Mouse (Mus musculus) retina, postnatal 1 day (tissue): ENCODE measurements at regions not wholly inside any gene's neighbourhood (a gene's known extent, or its start where the extent isn't known, plus 50 kb on each side); places are given as distances from the start of the nearest gene placed in this dataset.

Experiments used
- DNase-seq: peaks from one replicate; pipeline ENCODE4 v3.0.0-alpha.2; 2012

DNA sequence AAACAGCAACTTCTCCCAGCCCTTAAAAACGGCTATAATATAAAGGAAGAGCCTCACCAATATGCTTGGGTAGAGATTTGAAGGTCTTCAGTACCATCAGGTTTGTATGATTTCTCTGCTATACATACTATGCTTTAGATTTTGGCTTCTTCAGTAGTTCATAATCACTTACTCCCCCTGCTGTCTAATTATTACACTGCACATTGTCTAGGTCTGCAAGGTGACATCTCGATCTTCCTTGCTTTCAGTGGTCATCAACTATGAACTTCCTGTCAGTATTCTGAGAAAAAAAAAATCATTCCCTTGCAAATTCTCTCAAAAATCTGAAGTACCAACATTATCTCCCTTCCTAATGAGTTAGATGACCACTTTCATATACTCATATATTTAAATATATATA is 225.4 kb upstream of the Galnt5 start:
- peak; percentile 18 for DNase-seq

DNA sequence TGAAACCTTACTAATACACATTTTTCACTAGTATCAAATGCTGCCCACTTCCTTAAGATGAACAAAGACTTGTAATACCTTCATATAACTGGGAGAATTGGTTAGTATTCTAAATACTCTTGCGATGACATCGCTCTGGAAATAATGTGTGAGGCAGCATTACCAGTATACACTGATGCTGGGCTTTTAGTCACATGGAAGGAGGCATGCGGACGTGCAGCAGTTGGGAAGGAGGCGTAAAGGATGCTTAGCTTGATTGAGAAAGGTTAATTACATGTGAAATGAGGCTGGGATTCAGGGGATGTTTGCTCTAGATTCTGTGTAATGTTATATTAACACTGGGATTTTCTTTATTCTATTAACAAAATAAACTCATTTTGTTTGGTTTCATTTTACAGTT is 221.5 kb upstream of the Galnt5 start:
- no peak for DNase-seq

GRCm38 (mm10) chr2:57780836-57781235 is 216.8 kb upstream of the Galnt5 start:
- DNase-seq, result no peak

- no peak for DNase-seq
Observed at GRCm38 (mm10) chr2:57793519-57794296, 204.0 kb upstream of the Galnt5 start.

GRCm38 (mm10) chr2:57799279-57799678 is 198.4 kb upstream of the Galnt5 start:
- no peak for DNase-seq

DNA sequence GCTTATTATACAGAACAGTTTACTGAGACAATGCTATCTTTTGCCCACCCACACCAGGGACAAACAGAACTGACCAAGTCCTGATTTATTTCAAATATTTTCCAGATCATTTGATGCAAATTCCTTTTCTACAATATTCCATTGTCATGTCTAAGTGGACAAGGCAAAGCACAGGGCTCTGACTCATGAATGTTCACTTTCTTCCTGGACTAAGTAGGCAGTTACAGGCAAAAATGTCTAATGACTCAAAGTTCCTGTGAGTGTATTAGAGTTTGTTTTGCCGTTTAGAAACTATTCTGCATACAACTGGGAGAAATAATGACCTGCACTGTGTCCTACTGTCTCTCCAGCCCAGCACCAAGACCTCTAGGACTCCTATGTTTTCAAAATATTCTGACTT is 189.8 kb upstream of the Galnt5 start:
- DNase-seq, result no peak

GRCm38 (mm10) chr2:57812996-57813395 is 184.7 kb upstream of the Galnt5 start:
- no peak for DNase-seq

DNA sequence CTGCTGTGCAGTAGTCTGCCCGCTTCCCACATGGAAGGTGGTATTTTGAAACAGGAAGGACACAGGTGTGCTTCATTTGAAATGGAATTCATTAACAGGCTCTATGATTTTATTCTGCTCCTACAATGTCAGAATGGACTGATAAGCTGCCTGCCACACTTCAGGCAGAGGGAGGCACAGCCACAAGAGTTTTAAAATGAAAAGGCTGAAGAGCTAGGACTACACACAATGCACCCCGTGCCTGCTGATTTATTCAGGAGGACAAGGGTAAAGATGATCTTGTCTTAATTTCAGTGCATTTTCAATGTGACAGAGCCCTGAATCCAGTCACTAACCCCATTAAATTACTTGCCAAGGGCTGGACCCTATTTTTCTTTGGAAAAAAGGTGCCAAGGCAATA is 177.3 kb upstream of the Galnt5 start:
- DNase-seq, result no peak

- no peak for DNase-seq
Observed at GRCm38 (mm10) chr2:57820923-57821322, 176.8 kb upstream of the Galnt5 start.

DNA sequence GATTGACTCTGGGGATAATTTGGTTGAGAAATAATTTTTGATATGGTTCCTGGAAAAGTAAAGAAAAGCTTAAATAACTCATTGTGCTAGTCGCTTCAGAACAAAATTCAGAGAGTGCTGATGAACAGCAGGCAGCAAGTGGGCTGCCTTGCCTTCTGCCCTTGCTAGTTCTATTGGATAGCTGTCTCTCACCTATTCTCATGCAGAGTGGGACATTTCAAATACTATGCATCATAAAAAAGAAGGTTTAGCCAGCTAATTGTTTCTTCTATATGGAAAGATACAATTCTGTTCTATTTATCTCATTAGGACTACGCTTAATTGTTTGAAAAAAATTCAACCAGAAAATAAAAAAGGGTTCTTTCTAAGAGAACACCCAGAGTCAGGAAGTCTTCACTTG is 169.4 kb upstream of the Galnt5 start:
- no peak for DNase-seq

DNA sequence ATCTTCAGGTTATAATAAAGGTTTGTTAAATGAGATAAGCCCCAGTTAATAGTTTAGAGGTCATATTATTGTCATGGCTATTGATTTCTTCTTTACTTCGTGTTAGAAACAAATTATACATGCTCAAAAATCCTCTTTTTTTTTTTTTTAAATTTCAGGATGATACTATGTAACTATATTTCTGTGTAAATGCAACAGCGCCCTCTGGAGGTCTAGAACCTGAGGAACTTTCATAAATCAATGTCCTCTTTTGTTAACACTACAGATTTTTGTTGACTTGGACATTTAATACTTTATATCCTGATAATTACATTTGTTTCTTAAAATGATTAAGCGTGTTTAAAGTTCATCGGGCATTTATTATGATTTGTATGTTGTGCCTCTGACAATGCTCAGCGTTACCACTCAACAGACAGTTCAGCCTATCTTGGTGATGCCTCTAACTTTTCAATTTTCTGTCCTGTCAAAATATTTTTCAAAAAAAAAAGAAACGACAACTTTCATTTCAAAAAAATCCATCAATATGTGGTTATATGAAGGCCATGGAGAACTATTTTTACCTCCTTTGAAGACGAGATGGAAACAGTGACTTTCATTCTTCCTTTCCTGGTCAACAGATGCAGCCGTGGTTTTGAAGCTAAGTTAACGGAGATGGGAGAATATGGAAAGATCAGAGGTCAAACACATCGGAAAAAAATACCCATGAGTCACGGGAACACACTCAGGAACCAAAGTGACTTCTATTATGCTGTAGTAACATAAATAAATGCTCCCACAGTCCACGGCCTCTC is 164.9 kb upstream of the Galnt5 start:
- peak; percentile 70 for DNase-seq

DNA sequence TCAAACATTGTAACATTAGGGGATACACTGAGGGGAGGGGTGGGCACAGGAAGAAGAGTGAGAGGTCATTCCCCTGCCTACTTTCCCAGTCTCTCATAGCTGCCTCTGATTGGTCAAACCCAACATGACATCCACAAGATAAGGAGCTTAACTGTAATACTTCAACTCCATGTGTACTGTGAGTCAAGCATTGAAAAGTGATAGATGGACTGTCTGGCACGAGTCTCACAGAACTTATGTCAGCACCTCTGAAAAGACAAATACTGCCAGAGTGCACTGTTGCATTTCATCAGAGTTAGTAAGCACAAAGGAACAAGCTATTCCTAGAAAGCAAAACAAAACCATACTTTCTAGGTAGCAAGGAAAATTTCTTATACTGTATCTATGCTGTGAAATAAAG is 152.5 kb upstream of the Galnt5 start:
- DNase-seq, result no peak

DNA sequence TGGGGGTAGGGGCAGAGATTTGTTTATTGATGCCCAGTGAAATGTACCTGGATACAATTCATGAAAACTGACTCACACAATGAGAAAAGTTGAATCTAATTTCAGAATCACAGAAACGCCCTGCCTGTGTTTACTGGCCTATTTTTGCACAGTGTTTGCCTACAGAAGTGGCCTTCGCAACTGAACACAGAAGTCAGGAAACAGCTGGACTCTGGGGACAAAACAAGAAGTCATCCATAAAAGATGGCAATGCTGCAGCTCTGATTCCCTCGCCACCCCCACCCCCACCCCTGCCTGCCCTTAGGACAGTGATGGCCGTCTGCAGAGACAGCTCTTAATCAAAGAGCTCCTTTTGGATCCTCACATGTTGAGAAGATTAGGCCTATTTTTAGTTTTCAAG is 150.0 kb upstream of the Galnt5 start:
- peak; percentile 9 for DNase-seq

DNA sequence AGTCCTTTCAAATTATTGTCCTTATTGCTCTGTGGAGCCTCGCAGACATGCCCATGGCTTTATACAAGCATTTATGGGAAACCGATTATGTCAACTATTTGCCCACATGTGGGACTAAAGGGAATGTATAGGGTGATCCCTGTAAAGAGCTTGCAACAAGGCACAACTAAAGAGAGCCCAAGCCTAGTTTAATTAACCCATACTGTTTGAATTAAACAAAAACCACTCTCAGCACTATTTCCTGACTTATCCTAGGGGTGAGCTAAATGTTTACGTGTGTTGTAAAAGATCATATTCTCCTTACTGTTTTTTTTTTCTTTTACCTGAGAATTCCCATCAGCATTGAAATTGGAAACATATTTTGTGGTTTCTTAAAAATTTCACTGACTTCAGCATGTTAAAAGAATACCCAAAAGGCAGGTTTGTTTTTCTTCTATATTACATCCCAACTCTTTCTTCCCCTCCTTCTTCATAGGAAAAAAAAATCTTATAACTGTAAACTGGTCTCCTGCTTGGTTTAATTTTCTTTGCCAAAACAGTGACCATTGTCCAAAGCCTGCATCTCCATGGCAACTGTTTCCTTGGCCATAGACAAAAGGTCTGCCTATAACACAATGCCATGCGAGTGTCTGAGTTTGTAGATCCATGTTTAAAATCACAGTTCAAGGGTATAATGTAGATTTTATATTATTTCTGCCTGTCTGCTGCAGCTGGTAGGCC is 148.2 kb upstream of the Galnt5 start:
- peak; percentile 51 for DNase-seq

DNA sequence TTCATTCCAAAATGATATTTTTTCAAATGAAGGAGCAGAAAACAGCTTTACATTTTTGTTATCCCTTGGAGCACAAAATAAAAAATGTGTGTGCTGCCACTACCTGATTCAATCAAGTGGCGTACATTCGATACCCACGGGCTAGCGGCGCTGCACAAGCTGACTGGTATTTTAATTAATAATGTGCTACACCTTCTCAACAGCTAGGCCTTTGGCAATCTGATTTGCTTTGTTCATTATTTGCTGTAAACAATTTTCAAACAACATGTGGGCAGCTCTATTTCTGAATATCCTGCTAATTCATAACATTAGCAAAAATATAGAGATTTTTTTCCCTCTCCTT is 147.7 kb upstream of the Galnt5 start:
- DNase-seq, result no peak

DNA sequence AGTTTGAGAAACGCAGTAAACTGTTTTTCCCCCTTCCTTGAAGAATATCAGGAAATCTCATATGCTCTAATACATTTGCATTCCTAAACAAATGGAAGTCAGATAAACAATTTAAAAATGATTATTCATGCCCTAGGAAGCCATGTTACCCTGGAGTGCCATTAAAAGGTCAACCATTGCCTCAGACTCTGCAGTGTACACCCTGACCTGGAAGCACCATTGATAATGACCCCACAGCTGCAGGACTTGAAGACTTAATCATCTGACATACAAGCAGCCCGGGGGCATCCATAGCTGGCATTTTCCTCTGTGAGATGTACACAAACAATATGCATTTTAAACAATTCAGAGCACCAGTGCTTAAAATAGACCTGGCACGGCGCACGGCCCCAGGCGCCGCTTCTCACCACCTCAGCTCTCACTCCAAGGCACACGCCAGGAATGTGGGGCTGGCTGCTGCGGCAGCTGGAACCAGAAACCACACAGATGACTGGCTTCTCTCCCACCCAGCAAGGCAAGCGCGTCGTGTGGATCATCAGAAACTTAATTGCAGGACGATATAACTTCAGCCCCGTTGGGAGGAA is 141.1 kb upstream of the Galnt5 start:
- peak; percentile 55 for DNase-seq

DNA sequence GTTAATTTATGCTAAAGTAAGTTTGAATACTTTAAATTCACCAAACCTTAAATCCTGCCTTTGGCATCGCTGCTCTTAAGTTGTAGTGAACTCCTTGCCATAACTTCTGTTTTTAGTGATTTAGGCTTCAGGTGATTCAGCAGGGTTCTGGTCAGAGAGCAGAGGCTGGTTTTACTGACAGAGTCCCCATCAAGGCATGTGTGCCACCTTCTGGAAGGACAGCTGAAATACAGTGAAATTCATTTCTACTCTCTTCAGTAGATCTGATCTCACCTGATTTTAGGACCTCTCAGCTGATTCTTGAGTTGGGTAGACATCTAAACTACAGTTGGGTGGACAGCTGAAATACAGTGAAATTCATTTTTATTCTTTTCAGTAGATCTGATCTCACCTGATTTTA is 132.4 kb upstream of the Galnt5 start:
- DNase-seq, result no peak

DNA sequence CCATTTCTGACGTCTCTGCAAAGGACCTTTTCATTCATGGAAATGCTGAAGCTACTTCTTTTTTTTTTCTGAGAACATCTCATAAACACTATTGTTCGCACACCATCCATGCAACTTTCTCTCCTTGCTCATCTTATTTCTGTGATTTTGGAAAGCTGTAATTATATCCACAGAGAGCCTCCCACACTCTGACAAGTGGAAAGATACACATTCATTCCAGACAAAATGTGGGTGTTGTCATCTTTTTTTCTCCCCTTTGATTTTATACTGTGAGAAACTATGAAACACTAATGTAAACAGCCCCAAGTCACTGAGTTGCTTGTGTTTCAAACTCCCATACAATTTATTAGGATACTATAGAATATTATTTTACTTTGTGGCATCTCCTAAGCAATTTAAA is 129.6 kb upstream of the Galnt5 start:
- no peak for DNase-seq

- DNase-seq, result no peak
Observed at GRCm38 (mm10) chr2:57900168-57900567, 97.5 kb upstream of the Galnt5 start.

GRCm38 (mm10) chr2:57900580-57901247 is 97.0 kb upstream of the Galnt5 start:
- no peak for DNase-seq

DNA sequence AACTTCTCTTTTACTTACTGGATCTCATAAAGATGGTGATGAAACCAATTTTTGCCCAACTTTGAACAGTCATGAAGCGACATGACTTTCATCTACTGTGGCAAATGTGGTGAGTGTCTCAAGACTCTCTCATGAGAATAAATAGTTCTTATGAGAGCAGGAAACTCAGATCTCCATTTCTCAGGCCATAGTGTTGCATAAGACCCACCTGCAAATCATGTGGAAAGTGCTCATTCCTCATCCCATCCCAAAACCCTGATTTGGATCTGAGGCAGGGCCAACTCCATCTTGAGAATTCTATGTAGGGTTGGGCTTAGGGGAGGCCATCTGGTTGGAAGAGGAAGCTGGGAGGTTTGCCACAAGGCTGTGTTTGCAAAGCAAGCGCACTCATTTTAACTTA is 92.5 kb upstream of the Galnt5 start:
- no peak for DNase-seq

DNA sequence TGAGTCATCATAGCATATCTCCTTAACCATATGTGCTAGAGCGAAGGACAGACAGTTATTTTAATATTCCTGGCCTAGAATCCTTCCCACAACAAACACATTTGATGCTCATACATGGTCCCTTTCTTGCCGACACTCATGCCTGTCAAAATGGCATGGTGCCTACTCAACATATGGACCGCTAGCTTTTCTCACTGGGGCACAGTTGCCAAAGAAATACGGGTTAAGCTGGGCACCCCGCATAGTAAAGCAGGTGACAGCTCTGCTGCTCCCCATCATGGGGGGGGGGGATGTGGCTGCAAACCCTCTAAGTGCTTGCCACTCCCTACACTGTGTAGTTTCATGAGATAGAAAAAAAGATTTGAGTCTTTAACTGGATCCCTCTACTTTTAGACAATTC is 90.7 kb upstream of the Galnt5 start:
- DNase-seq, result no peak

DNA sequence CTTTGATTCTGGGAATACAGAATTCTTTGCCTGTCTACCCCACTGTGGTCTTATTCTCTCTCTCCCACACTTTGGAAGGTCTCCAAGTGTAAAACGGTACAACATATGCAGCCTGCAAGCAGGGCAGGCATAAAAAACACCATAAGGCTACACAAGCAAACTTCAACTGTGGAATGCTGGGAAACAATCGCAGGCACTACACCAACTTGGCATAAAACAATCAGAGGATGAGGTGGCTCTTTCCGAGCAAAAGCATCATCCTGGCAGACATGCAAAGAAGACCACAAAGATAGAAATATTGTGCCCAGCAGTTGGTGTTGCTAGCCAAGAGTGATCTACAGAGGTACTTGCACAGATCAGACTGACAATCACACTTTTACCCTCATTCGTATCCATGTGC is 88.0 kb upstream of the Galnt5 start:
- no peak for DNase-seq
